Mouse (Mus musculus) lung, embryonic 16.5 days (tissue): ENCODE data around the gene Akap13. TPM values are rescaled to one million over a fixed set of nuclear protein-coding genes. Genes with fewer than 3 reads are reported as not detected.

Experiments used
- ATAC-seq: fragments of 200-750 bp; cut with Nextera tagmentation; 2 replicates; pipeline ENCODE4 v1.8.0; 2017; ENCODE audit warnings: low read depth, mild to moderate bottlenecking, moderate library complexity
- H3K27ac ChIP-seq: fragments of 300-500 bp; sonication (generic); 2 replicates; pipeline ENCODE4 v1.5.1; 2014; ENCODE audit warnings: mild to moderate bottlenecking, control low read depth, low read length
- H3K27me3 ChIP-seq: fragments of 300-500 bp; sonication (generic); 2 replicates; pipeline ENCODE4 v1.6.1; 2014; ENCODE audit warnings: low read depth, low read length, mixed read lengths; ENCODE audit not compliant: control insufficient read depth, insufficient read depth
- H3K36me3 ChIP-seq: fragments of 300-500 bp; sonication (generic); 2 replicates; pipeline ENCODE4 v1.6.1; 2014; ENCODE audit warnings: low read length; ENCODE audit not compliant: control insufficient read depth, insufficient read depth
- H3K4me1 ChIP-seq: fragments of 300-500 bp; sonication (generic); replicated peaks from 2 replicates; pipeline ENCODE4 v1.6.1; 2014; ENCODE audit warnings: low read length, mixed read lengths; ENCODE audit not compliant: control insufficient read depth, insufficient read depth
- H3K4me2 ChIP-seq: fragments of 300-500 bp; sonication (generic); 2 replicates; pipeline ENCODE4 v1.6.1; 2014; ENCODE audit warnings: low read depth, low read length, control low read depth
- H3K4me3 ChIP-seq: fragments of 300-500 bp; sonication (generic); 2 replicates; pipeline ENCODE4 v1.5.1; 2014; ENCODE audit warnings: mild to moderate bottlenecking, low read length, control low read depth
- H3K9ac ChIP-seq: fragments of 300-500 bp; sonication (generic); 2 replicates; pipeline ENCODE4 v1.6.1; 2014; ENCODE audit warnings: low read length, control low read depth
- H3K9me3 ChIP-seq: fragments of 300-500 bp; sonication (generic); 2 replicates; pipeline ENCODE4 v1.6.1; 2016; ENCODE audit warnings: low read length; ENCODE audit not compliant: control insufficient read depth
- WGBS: fragments of 180-500 bp; shearing (Covaris S2); extraction: QIAGEN DNeasy Blood & Tissue Kit; methylation state at CpG from one replicate; pipeline ENCODE4 v1.1.7; 2014; 5-methylcytosine and 5-hydroxymethylcytosine counted together
- microRNA-seq: library from miRNA; unstranded; fragments of <30 nt; microRNA quantifications from one replicate; pipeline ENCODE4, GENCODE M21; 2016
- polyA plus RNA-seq: library from polyadenylated mRNA; unstranded; fragments of >200 nt; fragmentation: Nextera tagmentation; extraction: Ambion mirVana; gene quantifications from 2 replicates; pipeline ENCODE4 v1.2.1, GENCODE M21; 2015

The Akap13 gene
- polyA plus RNA-seq, 1 experiment from 2014 or later, result 39.0 TPM

- H3K9me3 ChIP-seq, result no peaks in the 10 kb centered on the region
- H3K27me3 ChIP-seq, result no peaks in the 10 kb centered on the region
- no peak overlapping the region for H3K4me2 ChIP-seq
- H3K4me1 ChIP-seq, result peaks cover 5% of the 10 kb centered on the region; the same call in 1 of the 2 replicates
- H3K36me3 ChIP-seq, result no peaks in the 10 kb centered on the region
- ATAC-seq, result no peak
- 83% methylated on average over 5 of the region's 5 CpGs for WGBS
- H3K9ac ChIP-seq, result no peak overlapping the region
- no peak overlapping the region for H3K27ac ChIP-seq
- no peak overlapping the region for H3K4me3 ChIP-seq
Observed at GRCm38 (mm10) chr7:75801621-75802358, 346.5 kb downstream of the Akap13 start.

- 70% methylated on average over 3 of the region's 3 CpGs for WGBS
- Histone ChIP-seq H3K27me3 (no peaks in the 10 kb centered on the region), H3K4me2 (no peak overlapping the region), H3K27ac (no peak overlapping the region), H3K36me3 (no peaks in the 10 kb centered on the region), H3K4me3 (no peak overlapping the region), H3K9ac (no peak overlapping the region), H3K9me3 (no peaks in the 10 kb centered on the region), H3K4me1 (peaks cover 6% of the 10 kb centered on the region; the same call in 1 of the 2 replicates)
- no peak for ATAC-seq
Observed at GRCm38 (mm10) chr7:75802887-75803286, 347.6 kb downstream of the Akap13 start.

Small RNAs within 50 kb of the gene (microRNA-seq; reads per million reads assigned to microRNA genes)
- not detected for gene Gm23251

Other genes with a start within 250 kb of the Akap13 start
- gene Sv2b, start 146.3 kb upstream of the Akap13 start, polyA plus RNA-seq, result 0.44 and 0.75 TPM in 2 replicates